Mouse (Mus musculus): ENCODE data around the gene Tlcd2. TPM values are rescaled to one million over a fixed set of nuclear protein-coding genes. Genes with fewer than 3 reads are reported as not detected.

Tlcd2 gene
- total and polyA plus RNA-seq, 2 experiments from 2014 or later = 1.2 to 1.4 TPM

DNA sequence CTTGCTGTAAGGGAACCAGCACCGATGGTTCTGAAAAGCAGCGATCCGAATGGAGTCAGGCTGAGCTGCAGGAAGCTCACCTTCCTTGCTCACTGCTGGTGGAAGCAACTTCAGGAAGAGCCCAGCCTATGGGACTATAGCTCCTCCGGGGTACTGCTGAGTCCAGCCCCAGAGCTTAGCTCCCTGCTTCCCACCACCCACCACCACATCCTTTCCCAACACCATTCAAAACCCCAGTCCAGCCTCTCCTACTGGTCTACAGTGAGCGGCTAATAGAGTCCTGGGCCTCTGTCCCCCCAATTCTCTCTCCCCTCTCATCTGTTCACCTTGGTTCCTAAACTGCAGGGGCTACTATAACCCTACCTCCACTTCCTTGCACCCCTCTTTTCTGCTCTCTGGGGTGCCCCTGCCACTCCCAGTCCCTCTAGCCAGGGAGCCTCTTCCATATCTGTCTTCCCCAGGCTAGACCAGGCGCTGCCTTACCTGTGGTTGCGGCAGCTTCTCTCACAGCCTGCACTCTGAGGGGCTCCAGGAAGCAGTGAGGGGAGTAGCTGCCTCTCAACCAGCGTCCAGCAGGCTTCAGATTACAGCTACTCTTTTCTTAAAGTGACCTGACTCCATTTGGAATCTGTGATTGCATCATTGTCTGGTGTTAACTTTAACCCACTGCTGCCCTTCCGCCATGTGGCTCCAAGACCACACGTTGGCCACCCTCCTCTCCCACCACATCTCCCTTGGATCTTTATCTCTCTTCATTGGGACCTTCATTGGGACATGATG lies 39.3 kb upstream of the Tlcd2 start, which contains the start of gene Serpinf1:
Serpinf1 (minus strand) TSS at position 689 of the 780 bp plus-strand sequence.
- no peak within 1 kb of the TSS for H3K4me3 ChIP-seq (ENCODE audit: low read depth, low read length)
- H3K27ac ChIP-seq (ENCODE audit: low read depth, low read length) = no peak within 1 kb of the TSS
- H3K4me2 ChIP-seq (ENCODE audit: low read depth) = no peak within 1 kb of the TSS
- H3K9me3 ChIP-seq (ENCODE audit: low read length) = no peaks in the 10 kb centered on the region
- DNase-seq = no peak
- 58% methylated on average over 10 of the region's 10 CpGs for WGBS
- H3K27me3 ChIP-seq (ENCODE audit: insufficient read depth, low read length) = no peaks in the 10 kb centered on the region
- H3K4me1 ChIP-seq (ENCODE audit: insufficient read depth) = no peaks in the 10 kb centered on the region
- H3K9ac ChIP-seq = no peak within 1 kb of the TSS
- H3K36me3 ChIP-seq (ENCODE audit: insufficient read depth) = no peaks in the 10 kb centered on the region
- no peak for ATAC-seq
- no peak for TF ChIP-seq CTCF (IDR thresholded peaks at IDR 0.05; ENCODE audit: low read depth)

DNA sequence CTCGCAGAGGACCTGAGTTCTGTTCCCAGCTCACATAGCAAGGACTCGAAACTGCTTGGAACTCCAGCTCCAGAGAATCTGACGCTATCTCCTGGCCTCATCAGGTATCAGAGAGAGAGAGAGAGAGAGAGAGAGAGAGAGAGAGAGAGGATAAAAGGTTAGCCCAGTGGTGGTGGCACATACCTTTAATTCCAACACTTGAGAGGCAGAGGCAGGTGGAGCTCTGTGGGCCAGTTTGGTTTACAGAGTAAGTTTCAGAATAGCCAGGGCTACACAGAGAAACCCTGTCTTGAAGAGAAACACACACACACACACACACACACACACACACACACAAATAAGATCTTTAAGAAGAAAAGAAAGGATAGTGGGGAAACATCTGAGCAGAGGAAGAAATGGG lies 38.4 kb upstream of the Tlcd2 start:
- Histone ChIP-seq H3K36me3 (ENCODE audit: insufficient read depth) (no peaks in the 10 kb centered on the region), H3K4me3 (ENCODE audit: low read depth, low read length) (no peak overlapping the region), H3K9ac (no peak overlapping the region), H3K9me3 (ENCODE audit: low read length) (no peaks in the 10 kb centered on the region), H3K27ac (ENCODE audit: low read depth, low read length) (no peak overlapping the region), H3K4me2 (ENCODE audit: low read depth) (no peak overlapping the region), H3K4me1 (ENCODE audit: insufficient read depth) (no peaks in the 10 kb centered on the region), H3K27me3 (ENCODE audit: insufficient read depth, low read length) (no peaks in the 10 kb centered on the region)
- DNase-seq = no peak
- TF ChIP-seq CTCF (IDR thresholded peaks at IDR 0.05; ENCODE audit: low read depth) = no peak
- 89% methylated on average over 3 of the region's 3 CpGs for WGBS
- ATAC-seq = no peak

DNA sequence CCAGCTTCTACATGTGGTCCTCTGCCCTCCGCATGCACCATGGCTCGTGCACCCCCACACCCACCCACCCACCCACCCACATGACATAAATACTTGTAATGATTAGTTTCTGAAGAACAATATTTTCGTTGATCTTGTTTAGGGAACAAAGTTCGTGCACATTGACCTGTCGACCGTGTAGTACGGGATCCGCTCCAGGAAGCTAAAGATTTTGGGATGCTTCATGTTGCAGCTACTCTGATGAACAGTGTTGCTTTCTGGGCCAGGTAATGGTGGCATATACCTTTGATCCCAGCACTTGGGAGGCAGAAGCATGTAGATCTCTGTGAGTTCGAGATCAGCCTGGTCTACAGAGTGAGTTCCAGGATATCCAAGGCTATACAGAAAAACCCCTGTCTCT lies 37.5 kb upstream of the Tlcd2 start:
- H3K4me3 ChIP-seq (ENCODE audit: low read depth, low read length) = no peak overlapping the region
- 90% methylated on average over 9 of the region's 9 CpGs for WGBS
- H3K9ac ChIP-seq = no peak overlapping the region
- no peak overlapping the region for H3K4me2 ChIP-seq (ENCODE audit: low read depth)
- H3K27ac ChIP-seq (ENCODE audit: low read depth, low read length) = no peak overlapping the region
- ATAC-seq (no peak), DNase-seq (no peak)
- H3K27me3 ChIP-seq (ENCODE audit: insufficient read depth, low read length) = no peaks in the 10 kb centered on the region
- no peaks in the 10 kb centered on the region for H3K4me1 ChIP-seq (ENCODE audit: insufficient read depth)
- no peaks in the 10 kb centered on the region for H3K36me3 ChIP-seq (ENCODE audit: insufficient read depth)
- no peak for TF ChIP-seq CTCF (IDR thresholded peaks at IDR 0.05; ENCODE audit: low read depth)
- no peaks in the 10 kb centered on the region for H3K9me3 ChIP-seq (ENCODE audit: low read length)

DNA sequence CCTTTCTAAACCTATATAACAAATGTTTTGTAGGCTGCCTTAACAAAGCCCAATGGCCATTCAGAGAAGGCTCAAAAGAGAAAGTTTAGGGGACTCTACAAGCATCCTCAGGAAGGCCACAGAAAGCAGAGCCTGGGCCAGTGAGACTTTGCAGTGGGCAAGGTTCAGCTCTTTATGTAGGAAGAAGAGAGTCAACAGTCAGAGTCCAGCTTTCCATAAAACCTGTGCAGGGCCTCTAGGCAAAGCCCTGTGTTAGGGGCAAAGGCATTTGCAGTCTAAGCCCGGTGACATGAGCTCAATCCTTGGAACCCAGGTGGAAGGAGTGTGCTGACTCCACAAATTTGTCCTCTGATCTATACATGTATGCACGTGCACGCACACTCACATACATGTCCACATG lies 37.1 kb upstream of the Tlcd2 start:
- H3K36me3 ChIP-seq (ENCODE audit: insufficient read depth) = no peaks in the 10 kb centered on the region
- H3K4me2 ChIP-seq (ENCODE audit: low read depth) = no peak overlapping the region
- TF ChIP-seq CTCF (IDR thresholded peaks at IDR 0.05; ENCODE audit: low read depth) = no peak
- H3K27ac ChIP-seq (ENCODE audit: low read depth, low read length) = no peak overlapping the region
- DNase-seq (no peak), ATAC-seq (no peak)
- H3K4me3 ChIP-seq (ENCODE audit: low read depth, low read length) = no peak overlapping the region
- H3K27me3 ChIP-seq (ENCODE audit: insufficient read depth, low read length) = no peaks in the 10 kb centered on the region
- H3K9me3 ChIP-seq (ENCODE audit: low read length) = no peaks in the 10 kb centered on the region
- no peak overlapping the region for H3K9ac ChIP-seq
- no peaks in the 10 kb centered on the region for H3K4me1 ChIP-seq (ENCODE audit: insufficient read depth)
- 95% methylated on average over 3 of the region's 3 CpGs for WGBS

DNA sequence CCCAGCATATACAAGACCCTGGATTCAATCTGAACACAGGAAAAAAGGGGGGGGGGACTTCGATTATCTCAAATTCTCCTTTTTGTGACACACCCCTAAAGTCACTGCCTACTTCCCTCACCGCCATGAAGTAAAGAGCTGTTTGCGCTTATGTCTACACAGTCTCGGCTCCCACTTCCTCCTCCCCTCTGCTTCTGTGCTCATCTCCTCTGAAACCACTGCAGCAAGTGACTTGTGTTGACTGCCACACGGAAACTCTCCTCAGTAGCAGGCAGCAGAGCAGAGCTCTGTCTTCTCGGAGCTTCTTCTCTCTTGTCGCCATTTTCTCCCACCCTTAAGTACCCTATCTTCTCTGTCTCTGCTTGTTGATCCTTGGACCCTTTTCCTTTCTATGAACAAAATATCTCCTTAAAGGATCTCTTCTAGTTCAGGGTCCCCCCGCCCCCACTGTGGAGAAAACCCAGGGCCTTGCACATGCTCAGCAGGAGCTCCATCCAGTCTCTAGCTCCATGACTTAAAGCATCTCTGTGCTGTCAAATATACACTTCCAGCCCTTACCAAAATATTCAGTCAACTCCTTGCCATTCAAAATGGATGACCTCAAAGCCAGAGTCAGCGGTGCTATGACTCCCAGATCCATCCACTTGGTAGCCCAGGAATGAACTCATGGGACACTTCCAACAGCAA lies 32.4 kb upstream of the Tlcd2 start:
- DNase-seq = no peak
- no peak for TF ChIP-seq CTCF (IDR thresholded peaks at IDR 0.05; ENCODE audit: low read depth)
- Histone ChIP-seq H3K9me3 (ENCODE audit: low read length) (no peaks in the 10 kb centered on the region), H3K9ac (no peak overlapping the region), H3K27ac (ENCODE audit: low read depth, low read length) (no peak overlapping the region), H3K4me1 (ENCODE audit: insufficient read depth) (0 out of 2 replicates have a peak, but pooled peaks cover 7% of the 10 kb centered on the region), H3K4me3 (ENCODE audit: low read depth, low read length) (no peak overlapping the region), H3K27me3 (ENCODE audit: insufficient read depth, low read length) (no peaks in the 10 kb centered on the region), H3K4me2 (ENCODE audit: low read depth) (no peak overlapping the region), H3K36me3 (ENCODE audit: insufficient read depth) (no peaks in the 10 kb centered on the region)
- 85% methylated on average over 9 of the region's 9 CpGs for whole genome bisulfite sequencing
- ATAC-seq = no peak

DNA sequence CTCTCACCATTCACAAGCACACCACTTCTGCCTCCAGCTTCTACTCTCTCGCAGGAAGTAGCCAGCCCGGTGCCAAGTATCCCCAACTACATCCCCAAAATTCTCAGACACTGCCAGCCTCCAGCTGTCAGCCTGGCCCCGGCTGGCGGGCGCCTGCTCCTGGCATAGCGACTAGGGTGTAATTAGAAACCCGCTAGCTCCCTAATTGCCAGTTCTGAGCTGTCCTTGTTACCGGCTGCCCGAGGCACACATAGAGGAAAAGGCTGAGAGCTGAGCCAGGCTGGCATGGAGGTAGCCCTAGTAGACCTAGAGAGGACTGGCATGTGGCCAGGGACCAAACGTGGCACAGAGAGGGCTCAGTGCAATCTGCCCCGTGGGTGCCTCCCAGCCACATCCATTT lies 30.2 kb upstream of the Tlcd2 start:
- Histone ChIP-seq H3K4me2 (ENCODE audit: low read depth) (no peak overlapping the region), H3K36me3 (ENCODE audit: insufficient read depth) (no peaks in the 10 kb centered on the region), H3K27me3 (ENCODE audit: insufficient read depth, low read length) (no peaks in the 10 kb centered on the region), H3K27ac (ENCODE audit: low read depth, low read length) (no peak overlapping the region), H3K4me3 (ENCODE audit: low read depth, low read length) (no peak overlapping the region), H3K4me1 (ENCODE audit: insufficient read depth) (0 out of 2 replicates have a peak, but pooled peaks cover 7% of the 10 kb centered on the region), H3K9me3 (ENCODE audit: low read length) (no peaks in the 10 kb centered on the region), H3K9ac (no peak overlapping the region)
- DNase-seq = peak; percentile 81
- TF ChIP-seq CTCF (IDR thresholded peaks at IDR 0.05; ENCODE audit: low read depth) = no peak
- 24% methylated on average over 11 of the region's 11 CpGs for WGBS
- ATAC-seq = peak; percentile 98

DNA sequence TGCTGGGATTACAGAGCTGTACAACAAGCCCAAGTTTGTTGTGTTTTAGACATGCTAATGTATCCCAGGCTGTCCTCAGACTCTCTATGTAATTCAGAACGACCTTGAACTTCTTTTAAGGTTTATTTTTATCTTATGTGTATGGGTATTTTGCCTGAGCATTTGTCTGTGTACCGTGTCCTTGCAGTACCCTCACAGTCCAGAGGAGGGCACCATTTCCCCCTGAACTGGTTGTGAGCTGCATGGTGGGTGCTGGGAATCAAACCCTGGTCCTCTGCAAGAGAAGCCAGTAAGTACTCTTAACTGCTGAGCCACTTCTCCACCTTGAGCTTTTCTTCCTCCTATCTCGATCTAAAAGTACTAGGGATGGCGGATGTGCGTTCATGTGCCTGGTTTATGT lies 27.4 kb upstream of the Tlcd2 start:
- no peak for ATAC-seq
- Histone ChIP-seq H3K4me3 (ENCODE audit: low read depth, low read length) (no peak overlapping the region), H3K9me3 (ENCODE audit: low read length) (no peaks in the 10 kb centered on the region), H3K36me3 (ENCODE audit: insufficient read depth) (no peaks in the 10 kb centered on the region), H3K9ac (no peak overlapping the region), H3K27me3 (ENCODE audit: insufficient read depth, low read length) (no peaks in the 10 kb centered on the region), H3K4me1 (ENCODE audit: insufficient read depth) (0 out of 2 replicates have a peak, but pooled peaks cover 7% of the 10 kb centered on the region), H3K4me2 (ENCODE audit: low read depth) (no peak overlapping the region), H3K27ac (ENCODE audit: low read depth, low read length) (no peak overlapping the region)
- WGBS = 87% methylated on average over 5 of the region's 5 CpGs
- peak; percentile 19; the same call in 1 of the 2 replicates for TF ChIP-seq CTCF (IDR thresholded peaks at IDR 0.05; ENCODE audit: low read depth)
- no peak for DNase-seq
